Mouse (Mus musculus): ENCODE data around the gene Slc29a1. TPM values are rescaled to one million over a fixed set of nuclear protein-coding genes. Genes with fewer than 3 reads are reported as not detected.

Slc29a1 gene
- total RNA-seq, 4 experiments from 2014 or later, result 145 to 174 (median 158) TPM

- DNase-seq, result no peak
These were observed 10.9 kb upstream of the Slc29a1 start for GRCm38 (mm10) chr17:45610144-45610866.

DNA sequence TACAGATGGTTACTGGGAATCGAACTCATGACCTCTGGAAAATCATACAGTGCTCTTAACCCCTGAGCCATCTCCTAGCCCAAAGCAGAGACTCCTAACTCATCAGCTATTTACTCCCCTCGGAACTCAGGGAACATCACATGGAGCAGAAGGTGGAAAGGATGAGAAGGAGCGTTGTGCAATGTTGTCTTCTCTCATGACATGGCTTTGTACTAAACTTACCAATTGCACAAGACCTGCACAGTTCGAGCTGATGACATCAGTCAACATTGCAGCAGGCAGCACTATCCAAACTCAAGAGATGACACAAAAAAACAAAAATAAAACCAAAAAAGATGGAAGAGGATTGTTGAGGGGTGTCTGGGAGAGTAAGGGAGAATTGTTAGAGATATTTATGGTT is 9.0 kb upstream of the Slc29a1 start:
- DNase-seq, result no peak

DNA sequence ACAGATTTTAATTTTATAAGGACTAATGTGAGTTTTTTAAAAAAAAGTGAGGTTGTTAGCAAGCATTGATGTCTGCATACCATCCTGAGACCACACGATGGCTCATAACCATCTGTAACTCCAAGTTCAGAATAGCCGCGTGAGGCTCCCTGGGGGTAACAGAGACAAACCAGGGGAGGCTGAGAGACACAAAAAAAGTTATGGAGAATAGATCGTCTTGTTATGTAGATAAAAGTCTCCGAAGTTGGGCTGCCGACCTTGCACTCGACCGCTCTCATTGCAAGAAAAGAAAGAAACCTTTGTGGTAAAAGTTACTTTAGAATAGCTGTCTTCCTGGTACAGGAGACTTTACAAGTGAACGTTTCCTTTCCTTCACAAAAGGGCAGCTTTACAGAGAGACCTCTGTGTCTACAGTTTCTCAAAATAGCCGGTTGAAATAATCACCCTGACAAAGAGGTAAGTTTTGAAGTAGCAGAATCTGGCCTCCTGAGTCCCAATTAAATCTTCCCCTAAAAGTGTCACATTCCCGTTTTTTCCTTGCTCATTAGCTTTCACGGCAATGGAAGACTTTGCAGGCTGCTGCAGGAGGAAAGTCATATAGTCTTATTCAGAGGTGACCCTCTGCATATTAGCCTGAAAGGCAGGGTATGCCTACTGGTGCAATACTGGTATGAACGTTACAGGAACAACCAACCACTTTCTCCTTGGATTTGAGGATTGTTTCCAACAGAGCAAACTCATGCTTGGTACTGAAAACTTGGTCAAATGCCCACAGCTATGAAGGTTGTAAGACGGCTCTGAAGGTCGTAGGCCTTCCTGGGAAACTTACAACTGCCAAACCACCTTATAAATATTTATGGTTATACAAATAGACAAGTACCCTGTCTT is 7.8 kb upstream of the Slc29a1 start:
- DNase-seq, result no peak

GRCm38 (mm10) chr17:45602984-45603383 is 3.6 kb upstream of the Slc29a1 start:
- DNase-seq, result no peak

DNA sequence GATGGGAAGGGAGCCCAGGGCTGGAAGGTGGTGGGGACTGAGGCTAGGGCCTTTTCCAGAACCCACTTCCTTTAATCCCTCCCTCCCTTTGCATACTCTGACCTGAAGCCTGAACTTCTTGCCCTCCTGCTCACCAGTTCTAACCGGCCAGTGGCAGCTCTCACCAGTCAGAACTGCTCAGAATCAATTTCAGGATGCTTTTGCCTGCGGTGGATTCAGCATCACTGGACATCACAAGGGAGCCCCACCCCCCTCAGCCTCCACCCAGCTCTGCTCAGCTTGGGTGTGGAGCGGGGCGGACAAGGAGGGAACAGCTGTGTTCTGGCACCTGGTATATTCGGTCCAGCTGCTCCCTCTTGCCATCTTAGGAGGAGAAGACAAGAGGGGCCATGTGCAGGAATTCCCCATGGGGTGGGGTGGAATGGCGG is 2.5 kb upstream of the Slc29a1 start, which contains the start of gene Mymx:
Mymx (minus strand) TSS at position 226 of the 428 bp plus-strand sequence.
- DNase-seq, result no peak

GRCm38 (mm10) chr17:45601325-45601724 is 1.9 kb upstream of the Slc29a1 start:
- DNase-seq, result no peak

DNA sequence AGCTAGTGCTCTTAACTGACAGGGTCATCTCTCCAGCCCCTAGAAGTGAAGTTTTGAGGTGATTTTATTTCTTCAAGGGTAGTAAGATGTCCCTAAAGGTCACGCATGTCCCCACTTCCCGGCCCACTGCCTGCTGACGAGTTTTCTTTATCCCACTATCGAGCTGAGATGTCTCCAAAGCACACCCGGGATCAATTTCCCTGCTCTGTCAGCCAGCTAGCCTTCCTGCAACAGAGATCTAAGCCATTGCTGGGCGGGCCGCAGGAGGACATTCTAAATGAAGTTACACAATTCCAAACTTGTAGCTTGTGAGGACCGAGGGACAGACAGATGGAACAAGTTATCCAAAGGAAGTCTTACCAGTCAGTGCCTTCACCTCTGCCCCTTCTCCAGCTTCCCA is 861 bp upstream of the Slc29a1 start:
- no peak for DNase-seq

GRCm38 (mm10) chr17:45598891-45599290 is 515 bp downstream of the Slc29a1 start:
- DNase-seq, result no peak

DNA sequence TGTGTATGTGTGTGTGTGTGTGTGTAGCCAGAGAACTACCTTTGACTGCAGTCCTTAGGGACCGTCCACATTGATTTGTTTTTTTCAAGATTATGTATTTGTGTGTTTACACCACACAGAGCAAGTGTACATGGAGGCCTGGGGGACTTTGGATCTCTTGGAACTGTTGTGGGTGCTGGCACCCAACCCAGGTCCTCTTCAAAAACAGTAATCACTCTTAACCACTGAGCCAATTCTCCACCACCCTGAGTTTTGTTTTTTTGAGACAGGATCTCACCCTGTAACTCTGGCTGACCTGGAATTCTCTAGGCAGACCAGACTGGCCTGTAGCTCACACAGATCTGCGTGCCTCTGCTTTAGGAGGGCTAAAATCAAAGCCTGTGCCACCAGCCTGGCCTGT is 1.0 kb downstream of the Slc29a1 start:
- no peak for DNase-seq

DNA sequence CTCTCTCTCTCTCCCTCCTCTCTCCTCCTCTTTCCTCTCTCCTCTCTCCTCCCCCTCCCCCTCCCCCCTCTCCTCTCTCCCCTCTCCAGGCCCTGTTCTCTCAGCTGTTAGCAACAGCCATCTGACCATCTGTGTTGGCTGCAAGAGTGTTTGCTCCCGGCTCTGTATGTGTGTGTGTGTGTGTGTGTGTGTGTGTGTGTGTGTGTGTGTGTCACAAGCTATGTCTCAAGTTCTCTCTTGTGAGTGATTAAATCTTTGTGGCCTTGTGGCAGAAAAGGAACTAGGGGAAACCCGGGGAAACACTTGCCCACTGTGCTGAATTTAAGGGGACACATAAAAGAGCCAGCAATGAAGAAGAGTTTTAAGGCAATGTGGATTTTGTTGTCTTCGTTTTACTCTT is 1.6 kb downstream of the Slc29a1 start:
- DNase-seq, result no peak

DNA sequence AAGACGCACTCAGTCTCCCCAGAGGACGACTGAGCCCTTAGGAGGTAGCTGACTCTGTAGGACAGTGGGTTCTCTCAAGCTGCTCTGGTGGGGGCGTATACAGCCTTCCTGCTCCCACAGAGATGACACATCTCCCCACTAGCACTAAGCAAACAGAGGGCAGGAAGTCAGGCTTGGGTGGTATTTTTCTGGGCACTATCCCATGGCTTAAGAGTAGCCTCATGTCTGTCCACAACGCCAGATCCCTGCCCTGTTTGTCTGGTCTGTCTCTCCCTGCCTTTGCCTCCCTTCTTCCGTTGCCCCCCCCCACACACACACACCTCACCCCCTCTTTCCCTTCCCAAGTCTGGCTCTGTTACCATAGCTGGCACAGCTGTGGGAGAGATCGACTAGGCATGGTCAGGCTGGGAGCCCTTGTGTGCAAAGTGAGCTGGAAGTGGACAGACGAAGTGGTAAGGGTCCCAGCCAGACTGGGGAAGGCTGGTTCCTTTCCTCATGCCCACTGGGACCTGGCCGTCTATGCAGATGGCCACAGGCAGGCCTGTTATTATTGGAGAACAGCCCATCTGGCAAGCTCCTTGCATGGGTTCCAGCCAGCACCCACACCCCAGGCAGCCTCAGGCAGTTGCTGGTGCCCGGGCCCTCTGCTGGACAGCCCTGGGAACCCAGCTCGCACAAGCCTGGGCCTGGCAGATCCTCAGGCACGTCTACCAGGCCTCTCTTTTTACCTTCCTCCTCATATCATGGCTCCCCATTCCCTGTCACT is 2.6 kb downstream of the Slc29a1 start:
- peak; percentile 83 for DNase-seq

- DNase-seq, result no peak
These were observed 3.5 kb downstream of the Slc29a1 start for GRCm38 (mm10) chr17:45595736-45596390.

GRCm38 (mm10) chr17:45594881-45595735 is 4.3 kb downstream of the Slc29a1 start:
- peak; percentile 71 for DNase-seq

DNA sequence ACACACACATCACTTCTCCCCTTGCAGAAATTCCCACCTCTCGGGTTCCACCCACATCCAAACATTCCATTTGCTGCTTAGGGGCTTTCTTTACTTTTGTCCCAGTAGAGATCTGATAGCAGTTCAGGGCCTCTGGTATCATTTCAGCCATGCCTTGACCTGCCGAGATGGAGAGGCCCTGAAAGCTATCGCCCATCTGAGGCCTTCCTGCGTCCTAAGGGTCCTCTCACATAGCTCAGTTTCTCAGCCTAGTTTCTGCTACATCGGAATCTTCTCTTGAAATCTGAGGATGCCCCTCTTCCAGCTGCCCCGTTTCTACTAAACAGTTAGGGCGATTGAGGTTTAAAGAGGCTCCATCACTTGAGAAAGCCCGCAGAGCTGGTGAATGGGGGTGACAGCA is 5.2 kb downstream of the Slc29a1 start:
- no peak for DNase-seq

DNA sequence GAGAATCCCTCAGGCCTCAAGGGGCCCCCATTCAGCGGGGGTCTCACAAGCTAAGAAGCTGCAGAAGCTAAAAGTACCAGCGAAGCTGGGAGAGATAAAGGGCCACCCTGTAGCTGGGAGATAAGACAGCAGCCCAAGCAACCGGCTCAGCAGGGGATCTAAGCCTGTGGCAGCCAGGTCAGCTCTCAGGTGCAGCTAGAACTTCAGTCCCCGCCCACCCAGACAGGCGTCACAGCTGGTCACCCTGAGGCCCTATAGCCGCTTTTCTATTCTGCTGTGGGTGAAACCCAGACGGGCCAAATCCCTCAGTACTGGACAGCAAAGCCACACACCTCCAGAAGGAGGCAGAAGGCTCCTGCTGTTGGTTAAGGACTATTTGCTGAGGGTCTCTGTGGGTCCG is 5.9 kb downstream of the Slc29a1 start:
- DNase-seq, result no peak

- DNase-seq, result no peak
These were observed 6.6 kb downstream of the Slc29a1 start for GRCm38 (mm10) chr17:45592606-45593431.

DNA sequence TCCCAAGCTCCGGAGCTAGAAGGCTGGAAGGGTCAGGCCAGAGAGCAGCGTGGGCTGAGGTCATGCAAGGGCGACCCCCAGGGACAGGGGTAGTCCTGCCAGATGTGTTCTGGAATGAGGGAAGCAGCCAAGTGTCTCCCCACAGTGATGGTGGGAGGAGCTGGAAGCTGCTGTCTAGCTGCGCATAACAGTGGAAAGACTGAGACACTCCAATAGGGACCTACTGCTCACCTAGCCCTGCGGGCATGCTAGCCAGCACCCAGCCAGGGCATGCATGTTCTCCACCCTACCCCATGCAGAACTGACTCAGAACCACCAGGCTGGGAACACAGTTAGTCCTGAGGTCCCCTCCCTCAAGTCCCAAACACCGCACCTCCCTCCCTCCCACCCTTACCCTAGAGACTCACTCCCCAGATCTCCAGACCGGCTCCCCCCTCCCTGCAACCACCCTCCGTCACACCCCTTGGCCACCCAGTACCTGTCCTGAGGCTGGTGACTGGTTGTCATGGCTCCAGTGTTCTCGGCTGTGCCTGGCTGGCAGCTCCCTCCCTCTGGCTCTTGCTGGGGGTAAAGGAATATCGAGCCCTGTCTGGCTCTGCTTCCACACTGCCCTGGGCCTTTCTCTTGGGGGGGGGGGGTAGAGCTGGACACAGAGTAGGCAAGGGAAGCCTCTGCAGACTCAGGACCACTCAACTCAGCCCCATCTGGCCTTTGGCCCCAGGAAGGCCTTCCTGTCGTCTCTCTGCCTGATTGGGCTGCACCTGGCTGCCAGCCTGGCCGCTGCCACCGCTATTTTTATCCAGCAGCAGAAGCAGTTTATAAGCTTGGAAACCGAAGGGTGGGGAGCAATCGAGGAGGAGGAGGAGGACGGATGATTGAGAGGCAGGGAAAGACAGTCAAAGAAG is 7.5 kb downstream of the Slc29a1 start:
- no peak for DNase-seq

DNA sequence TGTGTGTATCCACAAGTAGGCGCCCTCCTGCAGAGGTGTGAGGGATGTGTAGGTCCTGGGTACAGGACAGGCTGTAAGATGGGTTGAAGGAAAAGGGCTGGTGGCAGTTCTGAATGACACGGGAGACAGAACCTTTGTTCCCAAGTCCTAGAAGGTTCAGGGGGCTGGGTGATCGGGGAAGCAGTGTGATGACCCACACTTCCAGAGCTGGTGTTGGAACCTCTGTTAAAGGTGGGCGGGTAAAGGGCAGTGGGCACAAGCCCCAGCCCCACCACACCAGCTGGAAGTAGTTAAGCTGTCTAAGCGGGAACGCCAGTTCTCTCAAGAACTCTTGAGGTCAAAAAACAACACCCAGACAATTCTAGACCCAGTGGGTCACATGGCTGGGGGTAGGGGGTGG is 9.0 kb downstream of the Slc29a1 start:
- no peak for DNase-seq

DNA sequence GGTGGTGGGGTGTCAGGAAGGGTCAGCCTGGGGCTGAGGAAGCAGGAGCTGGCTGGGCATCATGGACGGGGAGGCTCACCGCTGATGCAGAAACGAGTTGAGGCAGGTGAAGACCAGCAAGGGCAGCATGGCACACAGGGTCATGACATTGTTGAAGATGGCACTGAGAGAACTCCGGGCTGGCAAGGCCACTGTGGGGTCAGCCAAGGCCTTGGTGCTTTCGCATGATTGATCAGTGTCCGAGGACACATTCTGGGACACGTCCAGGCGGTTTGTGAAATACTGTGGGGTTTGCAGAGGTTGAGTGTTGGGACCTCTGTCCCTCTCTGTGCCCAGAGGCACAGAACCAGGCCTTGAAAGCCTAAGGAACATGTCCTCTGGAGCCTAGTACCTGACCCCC is 9.6 kb downstream of the Slc29a1 start:
- DNase-seq, result peak; percentile 85
